Mouse (Mus musculus): ENCODE measurements around the gene Mapk8ip2.

GRCm38 (mm10) chr15:89452906-89453864, 528 bp upstream of the Mapk8ip2 start:
- no peak for TF ChIP-seq EP300 (IDR thresholded peaks at IDR 0.05; ENCODE audit: low read depth)
- no peak for TF ChIP-seq CTCF (IDR thresholded peaks at IDR 0.05; ENCODE audit: low read depth)
